In the genomic region with DNA sequence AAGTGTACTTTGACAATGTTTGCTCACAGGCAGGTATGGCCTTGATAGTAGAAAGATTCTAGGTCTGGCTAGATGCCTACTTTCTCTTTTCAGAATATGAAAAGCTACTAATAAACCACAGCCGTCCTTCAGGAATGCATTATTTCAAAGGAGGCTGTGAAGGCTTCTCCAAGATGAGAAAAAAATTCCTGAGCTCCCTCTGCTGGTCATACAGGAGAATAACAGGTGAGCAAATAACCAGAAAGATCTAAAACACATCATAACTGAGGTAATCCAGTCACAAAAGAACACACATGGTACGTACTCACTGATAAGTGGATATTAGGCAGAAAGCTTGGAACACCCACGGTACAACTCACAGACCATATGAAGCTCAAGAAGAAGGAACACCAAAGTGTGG, we compare ENCODE assay signal across 9 mouse cellular contexts. TPM values are rescaled to one million over a fixed set of nuclear protein-coding genes. Genes with fewer than 3 reads are reported as not detected.
DNase-seq lines count a peak whose midpoint lies in the region; ATAC-seq and TF ChIP-seq lines count a peak whose summit lies in the region.
"Had no signal": no experiment of that assay in that cellular context is flagged by ENCODE, and none has a peak within 500 bp of the region (broad histone marks: within the 10 kb centered on the region; RNA-seq: fewer than 3 reads in every experiment).

No protein-coding gene starts in this region.

- no peaks in the 10 kb centered on the region for H3K36me3 ChIP-seq in forebrain, embryonic 13.5 days (ENCODE audit: poor library complexity, severe bottlenecking)
- H3K36me3 ChIP-seq in forebrain, embryonic 12.5 days (replicated peaks) = no peaks in the 10 kb centered on the region
- H3K36me3 ChIP-seq in E14TG2a.4 (ENCODE audit: insufficient read depth, low read length) = no peaks in the 10 kb centered on the region
- no peaks in the 10 kb centered on the region for H3K36me3 ChIP-seq in kidney, embryonic 15.5 days

- intact Hi-C loops in left cerebral cortex, postnatal 14 days (cut with DNase I) = loop anchor here (5.0 to 10.0 kb wide), 2 partner anchors 102 to 436 kb away; no protein-coding TSS in a partner anchor

- peak; percentile 1 to 26 for DNase-seq in left cerebral cortex, postnatal 14 days (ENCODE audit: low spot score in 2 of 2)
- DNase-seq in left cerebral cortex, adult 8-10 months (ENCODE audit: low spot score in 2 of 2) = no peak
- peak; percentile 34 for DNase-seq in embryo, embryonic 11 days
- DNase-seq: right cerebral cortex, postnatal 4 days had no signal

- no peak overlapping the region for H3K4me3 ChIP-seq in forebrain, embryonic 13.5 days
- H3K4me3 ChIP-seq in forebrain, embryonic 12.5 days (replicated peaks) = no peak overlapping the region
- no peak overlapping the region for H3K4me3 ChIP-seq in E14TG2a.4 (replicated peaks; ENCODE audit: low read length)
- H3K4me3 ChIP-seq in kidney, embryonic 15.5 days (replicated peaks) = no peak overlapping the region

- WGBS in forebrain, embryonic 13.5 days = 25% methylated on average over 3 of the region's 3 CpGs
- WGBS in forebrain, embryonic 12.5 days = 34% methylated on average over 3 of the region's 3 CpGs
- 41% methylated on average over 3 of the region's 3 CpGs for WGBS in kidney, embryonic 15.5 days

- H3K4me1 ChIP-seq in forebrain, embryonic 13.5 days = no peaks in the 10 kb centered on the region
- H3K4me1 ChIP-seq in forebrain, embryonic 12.5 days = no peaks in the 10 kb centered on the region
- no peaks in the 10 kb centered on the region for H3K4me1 ChIP-seq in E14TG2a.4 (replicated peaks; ENCODE audit: low read depth, low read length)
- H3K4me1 ChIP-seq in kidney, embryonic 15.5 days = no peaks in the 10 kb centered on the region

- 0 out of 2 replicates have a peak, but pooled peaks have one; percentile 24 for ATAC-seq in forebrain, embryonic 13.5 days
- ATAC-seq in forebrain, embryonic 12.5 days (ENCODE audit: low FRiP score) = no peak
- ATAC-seq in kidney, embryonic 15.5 days (replicated peaks; ENCODE audit: low FRiP score) = no peak
- no peak for ATAC-seq in erythroid progenitor cell, adult 5-6 weeks (replicated peaks; ENCODE audit: low FRiP score, poor library complexity, severe bottlenecking)

- H3K4me2 ChIP-seq in forebrain, embryonic 13.5 days = no peak overlapping the region
- H3K4me2 ChIP-seq in forebrain, embryonic 12.5 days = no peak overlapping the region
- H3K4me2 ChIP-seq in kidney, embryonic 15.5 days = no peak overlapping the region

- TF ChIP-seq CTCF in E14TG2a.4 (conservative IDR thresholded peaks at IDR 0.05; ENCODE audit: low read length) = peak; percentile 45

- no peak overlapping the region for H3K9ac ChIP-seq in forebrain, embryonic 13.5 days
- H3K9ac ChIP-seq in forebrain, embryonic 12.5 days = no peak overlapping the region
- H3K9ac ChIP-seq in kidney, embryonic 15.5 days = no peak overlapping the region

- no peaks in the 10 kb centered on the region for H3K9me3 ChIP-seq in forebrain, embryonic 13.5 days (replicated peaks)
- H3K9me3 ChIP-seq in forebrain, embryonic 12.5 days = no peaks in the 10 kb centered on the region
- H3K9me3 ChIP-seq in E14TG2a.4 (ENCODE audit: low read length) = no peaks in the 10 kb centered on the region
- no peaks in the 10 kb centered on the region for H3K9me3 ChIP-seq in kidney, embryonic 15.5 days (replicated peaks)

- H3K27me3 ChIP-seq in forebrain, embryonic 13.5 days = no peaks in the 10 kb centered on the region
- no peaks in the 10 kb centered on the region for H3K27me3 ChIP-seq in forebrain, embryonic 12.5 days
- H3K27me3 ChIP-seq in E14TG2a.4 (ENCODE audit: insufficient read depth, low read length) = no peaks in the 10 kb centered on the region
- H3K27me3 ChIP-seq in kidney, embryonic 15.5 days = no peaks in the 10 kb centered on the region

- no peak overlapping the region for H3K27ac ChIP-seq in forebrain, embryonic 13.5 days
- H3K27ac ChIP-seq in forebrain, embryonic 12.5 days = no peak overlapping the region
- H3K27ac ChIP-seq in kidney, embryonic 15.5 days = no peak overlapping the region

RNA-seq across cellular contexts. Expression of a gene that starts 16.7 kb away (rescaled TPM):
- polyA plus RNA-seq in forebrain, embryonic 13.5 days (2015; fragmentation: Nextera tagmentation; extraction: Ambion mirVana) = 13.5 and 15.1 TPM in 2 replicates
- 17.8 and 19.2 TPM in 2 replicates for polyA plus RNA-seq in forebrain, embryonic 12.5 days (2016; fragmentation: Nextera tagmentation; extraction: Ambion mirVana)
- total RNA-seq in left cerebral cortex, postnatal 14 days (2021) = 1 to 10 TPM; 8.5 to 8.7 TPM
- total RNA-seq in left cerebral cortex, adult 8-10 months (2022) = 10 to 100 TPM in 1 of 4 experiments, 1 to 10 TPM in 3; 8.6 to 10.2 (median 9.3) TPM
- polyA plus RNA-seq in kidney, embryonic 15.5 days (2015; fragmentation: Nextera tagmentation; extraction: Ambion mirVana) = 10.1 TPM in 2 replicates
- 88.4 and 88.7 TPM in 2 replicates for total RNA-seq in erythroid progenitor cell, adult 5-6 weeks (2015; ENCODE audit: low replicate concordance)
- 96.7 and 97.0 TPM in 2 replicates for total RNA-seq in erythroid progenitor cell, adult 5-6 weeks (2017; ENCODE audit: low replicate concordance)

Comparison
In these comparisons a context has a peak if more than half of its experiments do, and no peak if none do; other contexts are left out.
1. DNase-seq: peak in left cerebral cortex, postnatal 14 days (2 of 2) and embryo, embryonic 11 days (single experiment); none in left cerebral cortex, adult 8-10 months (0 of 2).
2. RNA of a gene that starts 16.7 kb away (total RNA-seq): 88.4 to 97.0 TPM in erythroid progenitor cell, adult 5-6 weeks; 8.6 to 10.2 TPM in left cerebral cortex, adult 8-10 months and 8.5 to 8.7 TPM in left cerebral cortex, postnatal 14 days; every median in the first group is over 4 times any median in the second.